Mouse (Mus musculus) forebrain, postnatal 0 days (tissue): ENCODE results near the gene Sema3e. TPM values are rescaled to one million over a fixed set of nuclear protein-coding genes. Genes with fewer than 3 reads are reported as not detected.

Experiments used
- ATAC-seq: fragments of 200-750 bp; cut with Nextera tagmentation; 2 replicates; pipeline ENCODE4 v1.8.0; 2017; ENCODE audit warnings: mild to moderate bottlenecking, moderate library complexity
- DNase-seq: peaks from one replicate; pipeline ENCODE4 v3.0.0-alpha.2; 2015
- H3K27ac ChIP-seq: fragments of 300-500 bp; sonication (generic); 2 replicates; pipeline ENCODE4 v1.5.1; 2014; ENCODE audit warnings: low read depth, mild to moderate bottlenecking, antibody characterized with exemption, low read length, moderate library complexity, mixed read lengths
- H3K27me3 ChIP-seq: fragments of 300-500 bp; sonication (generic); 2 replicates; pipeline ENCODE4 v1.6.1; 2014; ENCODE audit warnings: mild to moderate bottlenecking, low read length, mixed read lengths; ENCODE audit not compliant: insufficient read depth
- H3K36me3 ChIP-seq: fragments of 300-500 bp; sonication (generic); 2 replicates; pipeline ENCODE4 v1.6.1; 2014; ENCODE audit warnings: mild to moderate bottlenecking, moderate library complexity; ENCODE audit not compliant: insufficient read depth
- H3K4me1 ChIP-seq: fragments of 300-500 bp; sonication (generic); 2 replicates; pipeline ENCODE4 v1.6.1; 2014; ENCODE audit warnings: antibody characterized with exemption; ENCODE audit not compliant: insufficient read depth
- H3K4me2 ChIP-seq: fragments of 300-500 bp; sonication (generic); 2 replicates; pipeline ENCODE4 v1.6.1; 2014; ENCODE audit warnings: low read depth, mild to moderate bottlenecking, moderate library complexity
- H3K4me3 ChIP-seq: fragments of 300-500 bp; sonication (generic); 2 replicates; pipeline ENCODE4 v1.5.1; 2014; ENCODE audit warnings: low read depth, low read length, mixed read lengths
- H3K9ac ChIP-seq: fragments of 300-500 bp; sonication (generic); 2 replicates; pipeline ENCODE4 v1.6.1; 2014; ENCODE audit warnings: mild to moderate bottlenecking
- H3K9me3 ChIP-seq: fragments of 300-500 bp; sonication (generic); 2 replicates; pipeline ENCODE4 v1.6.1; 2016; ENCODE audit warnings: low read length
- CTCF ChIP-seq: sonication (generic); IDR thresholded peaks from 2 replicates; pipeline ENCODE4 v1.5.1; 2016; ENCODE audit warnings: antibody characterized with exemption, control low read depth, low read depth
- whole genome bisulfite sequencing: fragments of 180-500 bp; shearing (Covaris S2); extraction: QIAGEN DNeasy Blood & Tissue Kit; methylation state at CpG from one replicate; pipeline ENCODE4 v1.1.7; 2014; 5-methylcytosine and 5-hydroxymethylcytosine counted together
- polyA plus RNA-seq: library from polyadenylated mRNA; unstranded; fragments of >200 nt; fragmentation: Nextera tagmentation; extraction: Ambion mirVana; gene quantifications from 2 replicates; pipeline ENCODE4 v1.2.1, GENCODE M21; 2015
- total RNA-seq: library from RNA; depleted of rRNA; stranded (reverse); fragments of >200 nt; gene quantifications from 2 replicates; pipeline ENCODE4 v1.2.3, GENCODE M21; 2014

Sema3e gene
- total and polyA plus RNA-seq, 2 experiments from 2014 or later = 3.9 to 4.6 TPM

- H3K4me2 ChIP-seq = no peak overlapping the region
- no peaks in the 10 kb centered on the region for H3K9me3 ChIP-seq
- H3K4me3 ChIP-seq = no peak overlapping the region
- ATAC-seq (no peak), DNase-seq (no peak)
- H3K4me1 ChIP-seq = 0 out of 2 replicates have a peak, but pooled peaks cover 3% of the 10 kb centered on the region
- WGBS = 29% methylated on average over 4 of the region's 4 CpGs
- TF ChIP-seq CTCF = no peak
- no peak overlapping the region for H3K27ac ChIP-seq
- no peak overlapping the region for H3K9ac ChIP-seq
- no peaks in the 10 kb centered on the region for H3K27me3 ChIP-seq
- no peaks in the 10 kb centered on the region for H3K36me3 ChIP-seq
These were observed 15.1 kb downstream of the Sema3e start for GRCm38 (mm10) chr5:14040208-14040607.

GRCm38 (mm10) chr5:14043116-14043515, 18.0 kb downstream of the Sema3e start:
- DNase-seq (no peak), ATAC-seq (no peak)
- TF ChIP-seq CTCF = no peak
- H3K9ac ChIP-seq = no peak overlapping the region
- H3K9me3 ChIP-seq = no peaks in the 10 kb centered on the region
- no peak overlapping the region for H3K27ac ChIP-seq
- H3K4me3 ChIP-seq = no peak overlapping the region
- H3K4me1 ChIP-seq = 0 out of 2 replicates have a peak, but pooled peaks cover 3% of the 10 kb centered on the region
- H3K36me3 ChIP-seq = no peaks in the 10 kb centered on the region
- 86% methylated on average over 5 of the region's 5 CpGs for WGBS
- no peak overlapping the region for H3K4me2 ChIP-seq
- H3K27me3 ChIP-seq = no peaks in the 10 kb centered on the region

GRCm38 (mm10) chr5:14043983-14044382, 18.9 kb downstream of the Sema3e start:
- Histone ChIP-seq H3K27me3 (no peaks in the 10 kb centered on the region), H3K36me3 (no peaks in the 10 kb centered on the region), H3K9ac (no peak overlapping the region), H3K27ac (no peak overlapping the region), H3K4me1 (0 out of 2 replicates have a peak, but pooled peaks cover 3% of the 10 kb centered on the region), H3K4me3 (no peak overlapping the region), H3K4me2 (no peak overlapping the region), H3K9me3 (no peaks in the 10 kb centered on the region)
- WGBS = 92% methylated on average over 6 of the region's 6 CpGs
- DNase-seq (no peak), ATAC-seq (no peak)
- TF ChIP-seq CTCF = no peak

- no peaks in the 10 kb centered on the region for H3K36me3 ChIP-seq
- TF ChIP-seq CTCF = no peak
- no peak overlapping the region for H3K9ac ChIP-seq
- ATAC-seq = no peak
- H3K4me2 ChIP-seq = no peak overlapping the region
- DNase-seq = no peak
- WGBS = 37% methylated on average over 7 of the region's 7 CpGs
- H3K4me3 ChIP-seq = no peak overlapping the region
- H3K4me1 ChIP-seq = no peaks in the 10 kb centered on the region
- H3K27ac ChIP-seq = no peak overlapping the region
- no peaks in the 10 kb centered on the region for H3K27me3 ChIP-seq
- no peaks in the 10 kb centered on the region for H3K9me3 ChIP-seq
These were observed 23.6 kb downstream of the Sema3e start for GRCm38 (mm10) chr5:14048660-14049059.

- ATAC-seq = peak; percentile 85
- TF ChIP-seq CTCF = no peak
- Histone ChIP-seq H3K27ac (no peak overlapping the region), H3K4me3 (no peak overlapping the region), H3K9ac (no peak overlapping the region), H3K36me3 (no peaks in the 10 kb centered on the region), H3K9me3 (no peaks in the 10 kb centered on the region), H3K4me2 (no peak overlapping the region), H3K4me1 (no peaks in the 10 kb centered on the region), H3K27me3 (no peaks in the 10 kb centered on the region)
- 44% methylated on average over 5 of the region's 5 CpGs for WGBS
- peak; percentile 22 for DNase-seq
These were observed 29.4 kb downstream of the Sema3e start for GRCm38 (mm10) chr5:14054472-14054871.

- Histone ChIP-seq H3K4me1 (no peaks in the 10 kb centered on the region), H3K27me3 (no peaks in the 10 kb centered on the region), H3K36me3 (no peaks in the 10 kb centered on the region), H3K4me3 (no peak overlapping the region), H3K27ac (no peak overlapping the region), H3K9ac (no peak overlapping the region), H3K9me3 (no peaks in the 10 kb centered on the region), H3K4me2 (no peak overlapping the region)
- 47% methylated on average over 4 of the region's 4 CpGs for WGBS
- TF ChIP-seq CTCF = no peak
- DNase-seq (peak; percentile 14), ATAC-seq (peak; percentile 60)
These were observed 34.9 kb downstream of the Sema3e start for GRCm38 (mm10) chr5:14059895-14060553.

DNA sequence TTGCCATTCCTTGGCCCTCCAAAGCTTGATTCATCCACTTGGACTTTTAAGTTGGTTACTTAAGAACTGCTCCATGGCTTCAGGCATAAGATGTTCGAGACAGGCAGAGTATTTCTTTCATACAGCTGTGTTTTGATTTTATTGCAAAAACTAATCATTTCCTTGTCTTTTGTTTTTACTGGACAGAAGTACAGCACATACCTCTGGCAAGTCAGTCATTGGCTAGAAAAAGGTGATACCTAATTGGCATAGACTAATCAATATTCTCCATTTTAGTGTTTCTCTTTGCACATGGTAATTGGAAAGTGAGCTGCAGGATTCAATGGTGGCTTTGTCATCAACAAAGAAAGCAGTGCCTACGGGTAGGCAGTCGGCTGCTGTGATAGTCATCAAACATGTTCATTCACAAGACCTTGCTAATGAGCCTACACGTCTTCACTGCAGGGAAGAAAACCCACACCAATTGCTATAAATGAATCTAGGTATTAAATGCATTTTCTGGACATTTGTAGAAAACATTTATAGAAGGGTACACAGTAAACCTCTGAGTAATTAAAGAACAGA, 37.9 kb downstream of the Sema3e start:
- Histone ChIP-seq H3K9me3 (no peaks in the 10 kb centered on the region), H3K4me1 (no peaks in the 10 kb centered on the region), H3K27ac (no peak overlapping the region), H3K27me3 (no peaks in the 10 kb centered on the region), H3K4me2 (no peak overlapping the region), H3K4me3 (no peak overlapping the region), H3K9ac (no peak overlapping the region), H3K36me3 (no peaks in the 10 kb centered on the region)
- TF ChIP-seq CTCF = no peak
- no peak for ATAC-seq
- 18% methylated on average over 4 of the region's 4 CpGs for WGBS
- DNase-seq = no peak
